Mouse (Mus musculus) kidney, adult 2 months (tissue): ENCODE measurements around the gene Nptx1.

Experiments
- CTCF ChIP-seq: fragments of 200-500 bp; conservative IDR thresholded peaks from 2 replicates; pipeline ENCODE4 v1.5.1; 2011; ENCODE audit warnings: low read depth, mild to moderate bottlenecking, control low read depth, low read length, moderate library complexity, mixed read lengths; ENCODE audit not compliant: insufficient read depth, insufficient read length
- POLR2A ChIP-seq: fragments of 200-500 bp; IDR thresholded peaks from one replicate; pipeline ENCODE4 v1.6.1; 2011; ENCODE audit warnings: low read depth, low read length, control low read depth

GRCm38 (mm10) chr11:119562286-119562685 lies 14.7 kb upstream of the Nptx1 start:
- TF ChIP-seq POLR2A (no peak), CTCF (no peak)
